In genomic region chr9:50443708-50444463, GRCm38 (mm10) we compare ENCODE assay signal across 8 mouse cellular contexts. TPM values are rescaled to one million over a fixed set of nuclear protein-coding genes. Genes with fewer than 3 reads are reported as not detected.
DNase-seq lines count a peak whose midpoint lies in the region; ATAC-seq and TF ChIP-seq lines count a peak whose summit lies in the region.

No protein-coding gene starts in this region.

- 62% methylated on average over 23 of the region's 23 CpGs for WGBS in hindbrain, embryonic 11.5 days
- 61% methylated on average over 23 of the region's 23 CpGs for WGBS in hindbrain, embryonic 16.5 days
- 59% methylated on average over 23 of the region's 23 CpGs for WGBS in embryonic facial prominence, embryonic 11.5 days
- WGBS in midbrain, embryonic 11.5 days: 61% methylated on average over 23 of the region's 23 CpGs
- 46% methylated on average over 23 of the region's 23 CpGs for WGBS in stomach, postnatal 0 days

- H3K9me3 ChIP-seq in hindbrain, embryonic 11.5 days (ENCODE audit: control insufficient read depth, low read length): no peaks in the 10 kb centered on the region
- H3K9me3 ChIP-seq in hindbrain, embryonic 16.5 days (ENCODE audit: control insufficient read depth, low read length): no peaks in the 10 kb centered on the region
- H3K9me3 ChIP-seq in embryonic facial prominence, embryonic 11.5 days (replicated peaks; ENCODE audit: control insufficient read depth, low read length): no peaks in the 10 kb centered on the region
- H3K9me3 ChIP-seq in midbrain, embryonic 11.5 days (ENCODE audit: control insufficient read depth, low read length): no peaks in the 10 kb centered on the region
- H3K9me3 ChIP-seq in stomach, postnatal 0 days (ENCODE audit: control insufficient read depth, low read length): no peaks in the 10 kb centered on the region

- H3K9ac ChIP-seq in hindbrain, embryonic 11.5 days (ENCODE audit: low read depth, low read length): no peak overlapping the region
- H3K9ac ChIP-seq in hindbrain, embryonic 16.5 days (ENCODE audit: low read depth, low read length): no peak overlapping the region
- H3K9ac ChIP-seq in embryonic facial prominence, embryonic 11.5 days (replicated peaks; ENCODE audit: low read length): no peak overlapping the region
- no peak overlapping the region for H3K9ac ChIP-seq in midbrain, embryonic 11.5 days (ENCODE audit: low read length)
- no peak overlapping the region for H3K9ac ChIP-seq in stomach, postnatal 0 days (ENCODE audit: low read length)

- ATAC-seq in hindbrain, embryonic 11.5 days (ENCODE audit: low FRiP score): no peak
- ATAC-seq in hindbrain, embryonic 16.5 days: no peak
- no peak for ATAC-seq in embryonic facial prominence, embryonic 11.5 days (replicated peaks; ENCODE audit: insufficient number of reproducible peaks, low FRiP score, low TSS enrichment, low read depth)
- no peak for ATAC-seq in midbrain, embryonic 11.5 days (ENCODE audit: low FRiP score)
- peak; percentile 74 for ATAC-seq in stomach, postnatal 0 days (ENCODE audit: low FRiP score, low TSS enrichment)

- no peak overlapping the region for H3K27ac ChIP-seq in hindbrain, embryonic 11.5 days (ENCODE audit: low read depth, low read length)
- H3K27ac ChIP-seq in hindbrain, embryonic 16.5 days (ENCODE audit: low read depth, low read length): no peak overlapping the region
- no peak overlapping the region for H3K27ac ChIP-seq in embryonic facial prominence, embryonic 11.5 days (replicated peaks; ENCODE audit: low read depth, low read length)
- no peak overlapping the region for H3K27ac ChIP-seq in midbrain, embryonic 11.5 days (ENCODE audit: low read depth, low read length)
- no peak overlapping the region for H3K27ac ChIP-seq in stomach, postnatal 0 days (replicated peaks)

- H3K4me3 ChIP-seq in hindbrain, embryonic 11.5 days (ENCODE audit: low read depth, low read length): no peak overlapping the region
- no peak overlapping the region for H3K4me3 ChIP-seq in hindbrain, embryonic 16.5 days (ENCODE audit: low read length)
- H3K4me3 ChIP-seq in embryonic facial prominence, embryonic 11.5 days (ENCODE audit: low read depth, low read length): no peak overlapping the region
- H3K4me3 ChIP-seq in midbrain, embryonic 11.5 days (ENCODE audit: low read depth, low read length): no peak overlapping the region
- no peak overlapping the region for H3K4me3 ChIP-seq in stomach, postnatal 0 days (ENCODE audit: low read depth, low read length)

- peak; percentile 78 for DNase-seq in hindbrain, embryonic 11.5 days (ENCODE audit: low spot score)
- peak; percentile 79 for DNase-seq in adrenal gland, postnatal 14 days
- DNase-seq in embryonic facial prominence, embryonic 11.5 days (ENCODE audit: low spot score): peak; percentile 84
- DNase-seq in induced T-regulatory cell, adult 2 months (ENCODE audit: low read depth): peak; percentile 84
- peak; percentile 66 to 70 for DNase-seq in left cerebral cortex, postnatal 10 days (ENCODE audit: extremely low spot score in 1 of 2, low spot score in 2 of 2)
- DNase-seq in midbrain, embryonic 11.5 days (ENCODE audit: low spot score, missing footprints): peak; percentile 95
- peak; percentile 70 for DNase-seq in stomach, postnatal 0 days (ENCODE audit: low spot score)

- H3K27me3 ChIP-seq in hindbrain, embryonic 11.5 days (ENCODE audit: control insufficient read depth, insufficient read depth, low read length): no peaks in the 10 kb centered on the region
- no peaks in the 10 kb centered on the region for H3K27me3 ChIP-seq in hindbrain, embryonic 16.5 days (replicated peaks; ENCODE audit: control insufficient read depth, insufficient read depth, low read length)
- H3K27me3 ChIP-seq in embryonic facial prominence, embryonic 11.5 days (ENCODE audit: control insufficient read depth, insufficient read depth, low read length): no peaks in the 10 kb centered on the region
- H3K27me3 ChIP-seq in midbrain, embryonic 11.5 days (ENCODE audit: control insufficient read depth, insufficient read depth, low read length): no peaks in the 10 kb centered on the region
- no peaks in the 10 kb centered on the region for H3K27me3 ChIP-seq in stomach, postnatal 0 days (ENCODE audit: control insufficient read depth, insufficient read depth, low read length)

- intact Hi-C loops in left cerebral cortex, postnatal 10 days (cut with DNase I): loop anchor here (1.0 kb wide), 1 partner anchor 84 kb away; the partner anchor contains the start of gene Pts

- TF ChIP-seq CTCF in stomach, postnatal 0 days (IDR thresholded peaks at IDR 0.05; ENCODE audit: low read depth): peak; percentile 96

- H3K36me3 ChIP-seq in hindbrain, embryonic 11.5 days (ENCODE audit: control insufficient read depth, insufficient read depth, low read length): no peaks in the 10 kb centered on the region
- no peaks in the 10 kb centered on the region for H3K36me3 ChIP-seq in hindbrain, embryonic 16.5 days (ENCODE audit: control insufficient read depth, insufficient read depth, low read length)
- no peaks in the 10 kb centered on the region for H3K36me3 ChIP-seq in embryonic facial prominence, embryonic 11.5 days (replicated peaks; ENCODE audit: control insufficient read depth, insufficient read depth, low read depth, low read length)
- H3K36me3 ChIP-seq in midbrain, embryonic 11.5 days (ENCODE audit: control insufficient read depth, insufficient read depth, low read length): no peaks in the 10 kb centered on the region
- no peaks in the 10 kb centered on the region for H3K36me3 ChIP-seq in stomach, postnatal 0 days (ENCODE audit: control insufficient read depth, insufficient read depth, low read length)

- H3K4me2 ChIP-seq in hindbrain, embryonic 11.5 days (replicated peaks; ENCODE audit: low read depth, low read length): no peak overlapping the region
- H3K4me2 ChIP-seq in hindbrain, embryonic 16.5 days (ENCODE audit: low read length): no peak overlapping the region
- no peak overlapping the region for H3K4me2 ChIP-seq in embryonic facial prominence, embryonic 11.5 days (ENCODE audit: low read depth, low read length)
- H3K4me2 ChIP-seq in midbrain, embryonic 11.5 days: no peak overlapping the region
- H3K4me2 ChIP-seq in stomach, postnatal 0 days (replicated peaks; ENCODE audit: low read depth): no peak overlapping the region

- no peak for TF ChIP-seq EP300 in stomach, postnatal 0 days (optimal IDR thresholded peaks at IDR 0.05)

- H3K4me1 ChIP-seq in hindbrain, embryonic 11.5 days (replicated peaks; ENCODE audit: control insufficient read depth, insufficient read depth, low read length): no peaks in the 10 kb centered on the region
- H3K4me1 ChIP-seq in hindbrain, embryonic 16.5 days (ENCODE audit: control insufficient read depth, insufficient read depth, low read depth, low read length): peaks cover 4% of the 10 kb centered on the region; the same call in 1 of the 2 replicates
- H3K4me1 ChIP-seq in embryonic facial prominence, embryonic 11.5 days (ENCODE audit: control insufficient read depth, insufficient read depth, low read length): no peaks in the 10 kb centered on the region
- no peaks in the 10 kb centered on the region for H3K4me1 ChIP-seq in midbrain, embryonic 11.5 days (ENCODE audit: control insufficient read depth, insufficient read depth, low read length)
- 0 out of 2 replicates have a peak, but pooled peaks cover under 1% of the 10 kb centered on the region for H3K4me1 ChIP-seq in stomach, postnatal 0 days (replicated peaks; ENCODE audit: control insufficient read depth, insufficient read depth)

RNA-seq across cellular contexts. Expression of gene Plet1, which starts 50.4 kb away (rescaled TPM):
- polyA plus RNA-seq in hindbrain, embryonic 11.5 days (2014; fragmentation: Nextera tagmentation; extraction: Ambion mirVana): 0.59 and 0.68 TPM in 2 replicates
- polyA plus RNA-seq in hindbrain, embryonic 16.5 days (2015; fragmentation: Nextera tagmentation; extraction: Ambion mirVana): 0.90 and 1.1 TPM in 2 replicates
- total RNA-seq in adrenal gland, postnatal 14 days (2021): 0.33 and 0.41 TPM in 2 replicates
- 0.32 and 0.49 TPM in 2 replicates for polyA plus RNA-seq in embryonic facial prominence, embryonic 11.5 days (2014; fragmentation: Nextera tagmentation; extraction: Ambion mirVana)
- not detected for total RNA-seq in left cerebral cortex, postnatal 10 days (2021)
- polyA plus RNA-seq in midbrain, embryonic 11.5 days (2014; fragmentation: Nextera tagmentation; extraction: Ambion mirVana): 0.52 and 0.78 TPM in 2 replicates
- polyA plus RNA-seq in stomach, postnatal 0 days (2015; fragmentation: Nextera tagmentation; extraction: Ambion mirVana): 76.4 and 79.7 TPM in 2 replicates

Comparison
In these comparisons a context has a peak if more than half of its experiments do, and no peak if none do; other contexts are left out.
1. RNA of gene Plet1, which starts 50.4 kb away (polyA plus RNA-seq): 76.4 to 79.7 TPM in stomach, postnatal 0 days; 0.90 to 1.1 TPM in hindbrain, embryonic 16.5 days, 0.52 to 0.78 TPM in midbrain, embryonic 11.5 days, 0.59 to 0.68 TPM in hindbrain, embryonic 11.5 days and 0.32 to 0.49 TPM in embryonic facial prominence, embryonic 11.5 days; every median in the first group is over 10 times any median in the second.
2. Peak in every context shown above with its lines, with median percentiles within 50 percentile points of each other: DNase-seq.